Mouse (Mus musculus) activated CD4-positive, CD25-positive, alpha-beta regulatory T cell (primary cell): ENCODE measurements around the gene Kirrel3. TPM values are rescaled to one million over a fixed set of nuclear protein-coding genes. Genes with fewer than 3 reads are reported as not detected.

Experiments used
- polyA plus RNA-seq, 2 experiments: library from polyadenylated mRNA; unstranded; fragments of 100-300 nt; shearing (Covaris generic); gene quantifications; one replicate each; pipeline ENCODE4 v1.2.1; 2017

The Kirrel3 gene
- under 1 TPM; 0.11 to 0.37 TPM for polyA plus RNA-seq

GRCm38 (mm10) chr9:34485759-34486431 is at the start of gene Kirrel3:
Gene Kirrel3 (plus strand): TSS chr9:34485894.

